Mouse (Mus musculus) hindbrain, embryonic 12.5 days (tissue): Measurements from ENCODE around the gene Tnfrsf13b. TPM values are rescaled to one million over a fixed set of nuclear protein-coding genes. Genes with fewer than 3 reads are reported as not detected.
"Not testable (repeated sequence)": the region's sequence is repeated elsewhere in the genome, so short reads cannot be mapped to it uniquely, and the experiment has no call there.

Experiments
- ATAC-seq: fragments of 200-750 bp; cut with Nextera tagmentation; 2 replicates; pipeline ENCODE4 v1.8.0; 2017; ENCODE audit warnings: moderate TSS enrichment; ENCODE audit not compliant: low FRiP score
- H3K27ac ChIP-seq: fragments of 300-500 bp; sonication (generic); 2 replicates; pipeline ENCODE4 v1.5.1; 2016; ENCODE audit warnings: mild to moderate bottlenecking
- H3K27me3 ChIP-seq: fragments of 300-500 bp; sonication (generic); 2 replicates; pipeline ENCODE4 v1.6.1; 2016; ENCODE audit warnings: mild to moderate bottlenecking
- H3K36me3 ChIP-seq: fragments of 300-500 bp; sonication (generic); 2 replicates; pipeline ENCODE4 v1.6.1; 2016; ENCODE audit warnings: mild to moderate bottlenecking
- H3K4me1 ChIP-seq: fragments of 300-500 bp; sonication (generic); 2 replicates; pipeline ENCODE4 v1.6.1; 2016
- H3K4me2 ChIP-seq: fragments of 300-500 bp; sonication (generic); replicated peaks from 2 replicates; pipeline ENCODE4 v1.6.1; 2016; ENCODE audit warnings: mild to moderate bottlenecking
- H3K4me3 ChIP-seq: fragments of 300-500 bp; sonication (generic); 2 replicates; pipeline ENCODE4 v1.5.1; 2016; ENCODE audit warnings: mild to moderate bottlenecking
- H3K9ac ChIP-seq: fragments of 300-500 bp; sonication (generic); 2 replicates; pipeline ENCODE4 v1.6.1; 2016; ENCODE audit warnings: mild to moderate bottlenecking, moderate library complexity
- H3K9me3 ChIP-seq: fragments of 300-500 bp; sonication (generic); replicated peaks from 2 replicates; pipeline ENCODE4 v1.6.1; 2016; ENCODE audit warnings: mild to moderate bottlenecking
- WGBS: fragments of 180-500 bp; shearing (Covaris S2); methylation state at CpG from one replicate; pipeline ENCODE4 v1.1.7; 2016; 5-methylcytosine and 5-hydroxymethylcytosine counted together
- polyA plus RNA-seq: library from polyadenylated mRNA; unstranded; fragments of >200 nt; fragmentation: Nextera tagmentation; extraction: Ambion mirVana; gene quantifications from 2 replicates; pipeline ENCODE4 v1.2.1, GENCODE M21; 2016

Tnfrsf13b gene
- polyA plus RNA-seq, 1 experiment from 2014 or later = 1.1 TPM

DNA sequence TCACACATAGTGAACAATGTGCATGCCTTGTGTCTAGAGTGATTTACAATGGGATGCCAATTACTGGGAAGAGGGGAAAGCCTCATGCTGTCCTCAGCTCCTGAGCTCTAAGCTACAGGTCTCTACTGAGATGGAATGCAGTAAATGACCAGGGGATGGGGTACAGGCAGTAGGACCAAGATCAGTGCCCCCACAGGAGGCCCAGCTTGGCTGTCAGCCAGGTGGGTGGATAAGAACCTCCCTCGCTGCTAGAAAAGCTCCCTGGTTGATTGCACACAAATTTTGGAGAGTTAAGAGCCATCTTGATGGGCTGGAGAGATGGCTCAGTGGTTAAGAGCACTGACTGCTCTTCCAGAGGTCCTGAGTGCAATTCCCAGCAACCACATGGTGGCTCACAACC, 15.6 kb upstream of the Tnfrsf13b start:
- H3K36me3 ChIP-seq = no peaks in the 10 kb centered on the region
- H3K9ac ChIP-seq = no peak overlapping the region
- WGBS = 40% methylated on average over 1 of the region's 1 CpGs
- H3K27me3 ChIP-seq = 0 out of 2 replicates have a peak, but pooled peaks cover 2% of the 10 kb centered on the region
- 0 out of 2 replicates have a peak, but pooled peaks cover 3% of the 10 kb centered on the region for H3K4me1 ChIP-seq
- no peak overlapping the region for H3K27ac ChIP-seq
- ATAC-seq = no peak
- H3K4me3 ChIP-seq = no peak overlapping the region
- no peak overlapping the region for H3K4me2 ChIP-seq
- H3K9me3 ChIP-seq = no peaks in the 10 kb centered on the region

- Histone ChIP-seq H3K36me3 (no peaks in the 10 kb centered on the region), H3K4me1 (0 out of 2 replicates have a peak, but pooled peaks cover 3% of the 10 kb centered on the region), H3K27me3 (0 out of 2 replicates have a peak, but pooled peaks cover 2% of the 10 kb centered on the region), H3K9ac (no peak overlapping the region), H3K4me2 (no peak overlapping the region), H3K4me3 (no peak overlapping the region), H3K27ac (no peak overlapping the region), H3K9me3 (no peaks in the 10 kb centered on the region)
- ATAC-seq = no peak
- 93% methylated on average over 4 of the region's 4 CpGs for WGBS
Measured at GRCm38 (mm10) chr11:61111472-61111871, 15.1 kb upstream of the Tnfrsf13b start.

GRCm38 (mm10) chr11:61112323-61112995, 14.1 kb upstream of the Tnfrsf13b start:
- Histone ChIP-seq H3K27ac (no peak overlapping the region), H3K4me1 (0 out of 2 replicates have a peak, but pooled peaks cover 3% of the 10 kb centered on the region), H3K4me2 (no peak overlapping the region), H3K27me3 (no peaks in the 10 kb centered on the region), H3K9ac (no peak overlapping the region), H3K9me3 (no peaks in the 10 kb centered on the region), H3K36me3 (no peaks in the 10 kb centered on the region), H3K4me3 (no peak overlapping the region)
- 84% methylated on average over 8 of the region's 8 CpGs for WGBS
- ATAC-seq = no peak

- no peak for ATAC-seq
- Histone ChIP-seq H3K4me2 (no peak overlapping the region), H3K9ac (no peak overlapping the region), H3K4me3 (no peak overlapping the region), H3K4me1 (no peaks in the 10 kb centered on the region), H3K9me3 (no peaks in the 10 kb centered on the region), H3K36me3 (no peaks in the 10 kb centered on the region), H3K27ac (no peak overlapping the region), H3K27me3 (no peaks in the 10 kb centered on the region)
- 64% methylated on average over 8 of the region's 8 CpGs for WGBS
Measured at GRCm38 (mm10) chr11:61116226-61116625, 10.3 kb upstream of the Tnfrsf13b start.

GRCm38 (mm10) chr11:61119996-61120583, 6.5 kb upstream of the Tnfrsf13b start:
- 88% methylated on average over 3 of the region's 3 CpGs for WGBS
- H3K9ac ChIP-seq = no peak overlapping the region
- H3K4me3 ChIP-seq = no peak overlapping the region
- H3K4me1 ChIP-seq = no peaks in the 10 kb centered on the region
- H3K27me3 ChIP-seq = no peaks in the 10 kb centered on the region
- no peaks in the 10 kb centered on the region for H3K36me3 ChIP-seq
- H3K27ac ChIP-seq = no peak overlapping the region
- no peak overlapping the region for H3K4me2 ChIP-seq
- no peaks in the 10 kb centered on the region for H3K9me3 ChIP-seq
- no peak for ATAC-seq

DNA sequence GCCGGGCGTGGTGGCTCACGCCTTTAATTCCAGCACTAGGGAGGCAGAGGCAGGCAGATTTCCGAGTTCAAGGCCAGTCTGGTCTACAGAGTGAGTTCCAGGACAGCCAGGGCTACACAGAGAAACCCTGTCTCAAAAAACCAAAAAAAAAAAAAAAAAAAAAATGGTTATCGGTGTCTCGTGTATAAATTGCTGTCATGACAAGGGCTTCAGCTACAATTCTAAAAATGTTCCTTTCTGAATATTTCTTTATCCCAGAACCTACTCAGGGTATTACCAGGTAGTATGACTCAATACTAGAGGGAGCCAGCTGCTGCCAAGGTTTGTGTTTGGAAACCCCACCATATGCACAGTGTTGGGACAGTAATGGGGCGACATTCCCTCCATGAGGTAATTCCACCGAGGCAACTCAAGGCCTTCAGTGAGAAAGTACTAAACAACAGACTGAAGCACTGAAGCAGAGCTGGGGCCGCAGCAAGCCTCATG, 4.2 kb upstream of the Tnfrsf13b start:
- Histone ChIP-seq H3K4me1 (no peaks in the 10 kb centered on the region), H3K36me3 (no peaks in the 10 kb centered on the region), H3K9ac (no peak overlapping the region), H3K4me2 (no peak overlapping the region), H3K9me3 (no peaks in the 10 kb centered on the region), H3K27me3 (no peaks in the 10 kb centered on the region), H3K27ac (no peak overlapping the region), H3K4me3 (no peak overlapping the region)
- no peak for ATAC-seq
- 91% methylated on average over 9 of the region's 9 CpGs for WGBS

GRCm38 (mm10) chr11:61122769-61123288, 3.7 kb upstream of the Tnfrsf13b start:
- no peaks in the 10 kb centered on the region for H3K27me3 ChIP-seq
- 88% methylated on average over 8 of the region's 8 CpGs for WGBS
- ATAC-seq = no peak
- no peaks in the 10 kb centered on the region for H3K4me1 ChIP-seq
- H3K9me3 ChIP-seq = no peaks in the 10 kb centered on the region
- no peak overlapping the region for H3K9ac ChIP-seq
- no peak overlapping the region for H3K4me3 ChIP-seq
- H3K4me2 ChIP-seq = no peak overlapping the region
- H3K27ac ChIP-seq = no peak overlapping the region
- no peaks in the 10 kb centered on the region for H3K36me3 ChIP-seq

GRCm38 (mm10) chr11:61123886-61124285, 2.7 kb upstream of the Tnfrsf13b start:
- 70% methylated on average over 3 of the region's 3 CpGs for WGBS
- no peak overlapping the region for H3K27ac ChIP-seq
- H3K27me3 ChIP-seq = no peaks in the 10 kb centered on the region
- H3K4me3 ChIP-seq = no peak overlapping the region
- H3K36me3 ChIP-seq = no peaks in the 10 kb centered on the region
- H3K4me2 ChIP-seq = no peak overlapping the region
- no peaks in the 10 kb centered on the region for H3K4me1 ChIP-seq
- no peak overlapping the region for H3K9ac ChIP-seq
- H3K9me3 ChIP-seq = no peaks in the 10 kb centered on the region
- no peak for ATAC-seq

- 86% methylated on average over 5 of the region's 5 CpGs for WGBS
- ATAC-seq = no peak
- Histone ChIP-seq H3K4me1 (no peaks in the 10 kb centered on the region), H3K36me3 (no peaks in the 10 kb centered on the region), H3K27me3 (no peaks in the 10 kb centered on the region), H3K9ac (no peak overlapping the region), H3K27ac (no peak overlapping the region), H3K4me3 (no peak overlapping the region), H3K9me3 (no peaks in the 10 kb centered on the region), H3K4me2 (no peak overlapping the region)
Measured at GRCm38 (mm10) chr11:61125970-61126369, 585 bp upstream of the Tnfrsf13b start.

GRCm38 (mm10) chr11:61127421-61128055, 983 bp downstream of the Tnfrsf13b start:
- Histone ChIP-seq H3K9me3 (no peaks in the 10 kb centered on the region), H3K27me3 (no peaks in the 10 kb centered on the region), H3K4me2 (no peak overlapping the region), H3K4me3 (no peak overlapping the region), H3K9ac (no peak overlapping the region), H3K4me1 (no peaks in the 10 kb centered on the region), H3K27ac (no peak overlapping the region), H3K36me3 (no peaks in the 10 kb centered on the region)
- no peak for ATAC-seq
- 91% methylated on average over 8 of the region's 8 CpGs for WGBS

- H3K9me3 ChIP-seq = no peaks in the 10 kb centered on the region
- H3K27ac ChIP-seq = no peak overlapping the region
- no peak overlapping the region for H3K4me2 ChIP-seq
- H3K27me3 ChIP-seq = no peaks in the 10 kb centered on the region
- no peak for ATAC-seq
- WGBS = 54% methylated on average over 10 of the region's 10 CpGs
- H3K4me3 ChIP-seq = no peak overlapping the region
- H3K4me1 ChIP-seq = no peaks in the 10 kb centered on the region
- H3K36me3 ChIP-seq = no peaks in the 10 kb centered on the region
- no peak overlapping the region for H3K9ac ChIP-seq
Measured at GRCm38 (mm10) chr11:61129305-61129704, 2.8 kb downstream of the Tnfrsf13b start.

DNA sequence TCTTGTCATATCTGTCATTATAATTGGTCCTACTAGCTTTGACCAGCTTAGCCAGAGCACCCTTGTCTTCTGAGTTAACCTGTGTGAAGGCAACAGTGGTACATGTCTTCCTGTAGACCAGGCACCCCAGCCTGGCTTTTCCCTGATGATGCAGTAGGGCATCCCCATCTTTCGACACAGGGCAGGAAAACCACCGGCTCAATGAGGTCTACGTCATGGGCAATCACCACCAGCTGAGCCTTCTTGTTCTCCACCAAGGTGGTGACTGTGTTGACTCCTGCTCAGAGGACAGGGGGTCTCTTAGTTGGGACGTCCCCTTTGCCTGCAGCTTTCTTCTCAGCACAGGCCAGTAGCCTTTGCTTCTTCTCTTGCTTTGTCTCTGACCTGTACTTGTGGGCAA, 4.1 kb downstream of the Tnfrsf13b start:
- H3K27me3 ChIP-seq, H3K4me1 ChIP-seq, H3K9me3 ChIP-seq, H3K36me3 ChIP-seq, ATAC-seq, H3K4me3 ChIP-seq, H3K4me2 ChIP-seq, H3K9ac ChIP-seq, H3K27ac ChIP-seq: not testable (repeated sequence)
- 89% methylated on average over 4 of the region's 4 CpGs for WGBS
